Mouse (Mus musculus) intestine, embryonic 15.5 days (tissue): ENCODE measurements around the gene Hist2h2ac. TPM values are rescaled to one million over a fixed set of nuclear protein-coding genes. Genes with fewer than 3 reads are reported as not detected.
"Not testable (repeated sequence)": the region's sequence is repeated elsewhere in the genome, so short reads cannot be mapped to it uniquely, and the experiment has no call there.

Experiments used
- ATAC-seq: fragments of 200-750 bp; cut with Nextera tagmentation; 2 replicates; pipeline ENCODE4 v1.8.0; 2017; ENCODE audit warnings: moderate TSS enrichment, moderate library complexity
- H3K27ac ChIP-seq: fragments of 300-500 bp; sonication (generic); 2 replicates; pipeline ENCODE4 v1.5.1; 2015; ENCODE audit warnings: mild to moderate bottlenecking, inconsistent platforms
- H3K27me3 ChIP-seq: fragments of 300-500 bp; sonication (generic); replicated peaks from 2 replicates; pipeline ENCODE4 v1.6.1; 2015; ENCODE audit warnings: inconsistent platforms
- H3K36me3 ChIP-seq: fragments of 300-500 bp; sonication (generic); 2 replicates; pipeline ENCODE4 v1.6.1; 2015; ENCODE audit warnings: inconsistent platforms
- H3K4me1 ChIP-seq: fragments of 300-500 bp; sonication (generic); replicated peaks from 2 replicates; pipeline ENCODE4 v1.6.1; 2015; ENCODE audit warnings: inconsistent platforms
- H3K4me2 ChIP-seq: fragments of 300-500 bp; sonication (generic); replicated peaks from 2 replicates; pipeline ENCODE4 v1.6.1; 2015; ENCODE audit warnings: mild to moderate bottlenecking, inconsistent platforms
- H3K4me3 ChIP-seq: fragments of 300-500 bp; sonication (generic); replicated peaks from 2 replicates; pipeline ENCODE4 v1.5.1; 2015; ENCODE audit warnings: inconsistent platforms
- H3K9ac ChIP-seq: fragments of 300-500 bp; sonication (generic); 2 replicates; pipeline ENCODE4 v1.6.1; 2015; ENCODE audit warnings: inconsistent platforms
- H3K9me3 ChIP-seq: fragments of 300-500 bp; sonication (generic); 2 replicates; pipeline ENCODE4 v1.6.1; 2016; ENCODE audit warnings: inconsistent platforms
- WGBS: fragments of 180-500 bp; shearing (Covaris S2); methylation state at CpG from one replicate; pipeline ENCODE4 v1.1.7; 2015; 5-methylcytosine and 5-hydroxymethylcytosine counted together
- polyA plus RNA-seq: library from polyadenylated mRNA; unstranded; fragments of >200 nt; fragmentation: Nextera tagmentation; extraction: Ambion mirVana; gene quantifications from 2 replicates; pipeline ENCODE4 v1.2.1, GENCODE M21; 2015

Gene Hist2h2ac
- polyA plus RNA-seq, 1 experiment from 2014 or later: 11.1 TPM

DNA sequence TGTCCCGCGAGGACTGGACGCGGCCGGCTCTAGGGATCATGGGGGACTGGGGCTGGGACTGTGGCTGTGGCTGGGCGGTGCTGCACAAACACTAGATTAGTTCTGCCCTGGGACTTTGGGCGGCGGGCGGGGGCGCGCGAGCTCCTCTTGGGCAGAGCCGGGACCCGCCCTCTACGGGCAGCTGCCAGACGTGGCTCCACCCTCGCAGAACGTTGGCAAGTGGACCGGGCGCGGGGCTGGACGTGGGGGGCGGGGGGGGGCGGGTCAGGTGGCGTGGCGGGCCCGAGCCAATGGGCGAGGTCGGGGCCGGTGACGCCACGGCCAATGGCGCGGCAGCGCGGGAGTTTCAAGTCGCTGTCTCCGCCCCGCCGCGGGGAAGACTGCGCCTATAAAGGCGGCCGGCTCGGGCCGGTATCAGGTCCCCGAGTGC lies 25.8 kb upstream of the Hist2h2ac start, which contains the start of gene Hist2h3c1:
Hist2h3c1 (plus strand) TSS at position 259 of the 430 bp plus-strand sequence.
- H3K27me3 ChIP-seq, H3K36me3 ChIP-seq, H3K9me3 ChIP-seq: not testable (repeated sequence)
- ATAC-seq: peak; percentile 93
- Histone ChIP-seq H3K4me3 (peak within 1 kb of the TSS; percentile 43), H3K27ac (peak within 1 kb of the TSS; percentile 60; the same call in 1 of the 2 replicates), H3K9ac (peak within 1 kb of the TSS; percentile 45), H3K4me1 (peaks cover 18% of the 10 kb centered on the region), H3K4me2 (peak within 1 kb of the TSS; percentile 56)
- WGBS: 0% methylated on average over 13 of the region's 47 CpGs

DNA sequence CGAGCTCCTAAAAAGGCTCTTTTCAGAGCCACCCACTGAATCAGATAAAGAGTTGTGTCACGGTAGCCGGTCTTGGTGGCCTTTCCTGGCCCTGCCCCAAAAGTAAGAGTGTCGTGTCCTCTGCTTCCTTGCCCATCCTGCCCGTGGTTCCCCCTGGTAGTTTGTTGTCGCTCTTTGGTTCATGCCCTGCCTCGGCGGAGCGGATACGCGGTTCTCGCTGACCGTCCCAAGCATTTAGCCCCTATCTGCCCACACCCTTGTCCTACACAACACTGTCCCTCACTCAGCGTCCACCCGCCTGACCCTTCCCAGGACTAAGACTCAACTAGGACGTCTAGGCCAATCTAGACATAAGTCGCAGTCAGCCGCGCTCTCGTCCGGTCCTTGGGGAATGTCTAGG lies 25.3 kb upstream of the Hist2h2ac start:
- not testable (repeated sequence) for H3K9me3 ChIP-seq, H3K9ac ChIP-seq, H3K27me3 ChIP-seq, ATAC-seq, H3K36me3 ChIP-seq
- Histone ChIP-seq H3K4me2 (0 out of 2 replicates have a peak overlapping the region, but pooled peaks have one; percentile 35), H3K27ac (0 out of 2 replicates have a peak overlapping the region, but pooled peaks have one; percentile 60), H3K4me1 (peaks cover 18% of the 10 kb centered on the region), H3K4me3 (peak overlapping the region; percentile 28; the same call in 1 of the 2 replicates)
- WGBS: 0% methylated on average over 10 of the region's 21 CpGs

DNA sequence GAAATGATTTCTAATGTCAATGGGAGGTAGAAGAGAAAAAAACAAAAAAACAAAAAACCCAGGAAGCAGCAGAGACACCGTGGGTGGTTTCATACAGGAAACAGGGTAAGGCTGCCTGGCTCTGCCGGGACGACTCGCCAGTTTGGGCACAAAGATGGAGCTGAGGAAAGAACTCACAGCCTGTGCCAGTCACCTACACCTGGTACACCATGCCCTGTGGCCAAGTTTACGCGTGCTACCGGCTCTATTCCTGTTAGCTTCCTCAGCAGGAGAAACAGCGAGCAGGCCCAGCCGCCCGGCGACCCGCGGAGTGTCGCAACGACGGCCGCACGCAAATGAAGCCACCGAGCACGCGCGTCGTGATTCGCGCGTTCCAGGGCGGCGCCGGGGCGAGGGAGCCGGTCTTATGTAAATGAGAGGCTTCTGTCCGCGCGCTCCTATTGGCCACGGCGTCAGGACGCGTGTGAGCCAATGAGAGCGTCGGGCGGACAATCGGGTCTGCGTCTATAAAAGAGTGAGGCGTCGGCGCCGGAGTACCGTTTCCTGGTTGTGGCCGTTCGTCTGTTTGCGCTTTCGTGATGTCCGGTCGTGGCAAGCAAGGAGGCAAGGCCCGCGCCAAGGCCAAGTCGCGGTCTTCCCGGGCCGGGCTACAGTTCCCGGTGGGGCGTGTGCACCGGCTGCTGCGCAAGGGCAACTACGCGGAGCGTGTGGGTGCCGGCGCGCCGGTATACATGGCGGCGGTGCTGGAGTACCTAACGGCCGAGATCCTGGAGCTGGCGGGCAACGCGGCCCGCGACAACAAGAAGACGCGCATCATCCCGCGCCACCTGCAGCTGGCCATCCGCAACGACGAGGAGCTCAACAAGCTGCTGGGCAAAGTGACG lies 24.6 kb upstream of the Hist2h2ac start, which contains the start of gene Hist2h2aa1:
Hist2h2aa1 (plus strand) TSS at position 495 of the 884 bp plus-strand sequence.
- H3K4me3 ChIP-seq: peak within 1 kb of the TSS; percentile 50
- peak; percentile 89 for ATAC-seq

DNA sequence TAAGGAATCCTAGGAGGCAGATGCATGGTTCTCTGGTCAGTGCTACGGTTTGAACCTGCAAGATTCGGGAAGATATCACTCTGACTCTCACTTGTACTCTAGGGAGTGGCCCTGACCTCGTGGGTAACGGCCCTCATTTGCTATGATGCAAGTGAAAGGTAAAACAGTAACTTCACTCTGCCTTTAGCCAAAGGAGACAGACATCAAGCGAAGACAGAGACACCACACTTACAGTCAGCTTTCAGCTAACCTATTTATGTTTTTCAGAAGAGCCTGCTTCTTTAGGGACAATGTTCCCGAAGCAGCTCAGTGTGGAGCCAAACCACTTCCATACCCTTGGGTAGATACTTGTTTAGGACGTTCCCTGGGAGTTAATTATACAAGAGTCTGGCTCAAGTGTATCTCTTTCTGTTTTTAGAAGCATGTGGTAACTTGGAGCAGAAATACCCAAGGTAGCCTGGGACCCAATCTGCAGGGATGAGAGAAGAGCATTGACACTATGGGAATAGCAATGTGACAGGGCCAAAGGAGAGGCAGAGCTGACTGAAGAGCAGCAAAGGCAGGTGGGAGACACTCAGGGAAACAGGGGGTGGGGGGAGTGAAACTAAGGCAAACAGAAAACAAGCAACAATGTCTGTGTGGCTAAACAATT lies 23.4 kb upstream of the Hist2h2ac start:
- H3K9me3 ChIP-seq: no peaks in the 10 kb centered on the region
- WGBS: 66% methylated on average over 7 of the region's 7 CpGs
- ATAC-seq: no peak
- H3K4me1 ChIP-seq: peaks cover 12% of the 10 kb centered on the region
- H3K27me3 ChIP-seq: no peaks in the 10 kb centered on the region
- H3K27ac ChIP-seq: peak overlapping the region; percentile 97
- H3K4me3 ChIP-seq: no peak overlapping the region
- no peaks in the 10 kb centered on the region for H3K36me3 ChIP-seq
- peak overlapping the region; percentile 65 for H3K4me2 ChIP-seq
- H3K9ac ChIP-seq: peak overlapping the region; percentile 74; the same call in 1 of the 2 replicates

More for the DNA sequence above, 24.6 kb upstream of the Hist2h2ac start, which contains the start of gene Hist2h2aa1:
- Histone ChIP-seq H3K4me1 (peaks cover 13% of the 10 kb centered on the region), H3K9ac (peak within 1 kb of the TSS; percentile 74), H3K27ac (peak within 1 kb of the TSS; percentile 97), H3K4me2 (peak within 1 kb of the TSS; percentile 65)
- H3K27me3 ChIP-seq, H3K9me3 ChIP-seq, H3K36me3 ChIP-seq: not testable (repeated sequence)
- WGBS: under 1% methylated on average over 39 of the region's 88 CpGs

DNA sequence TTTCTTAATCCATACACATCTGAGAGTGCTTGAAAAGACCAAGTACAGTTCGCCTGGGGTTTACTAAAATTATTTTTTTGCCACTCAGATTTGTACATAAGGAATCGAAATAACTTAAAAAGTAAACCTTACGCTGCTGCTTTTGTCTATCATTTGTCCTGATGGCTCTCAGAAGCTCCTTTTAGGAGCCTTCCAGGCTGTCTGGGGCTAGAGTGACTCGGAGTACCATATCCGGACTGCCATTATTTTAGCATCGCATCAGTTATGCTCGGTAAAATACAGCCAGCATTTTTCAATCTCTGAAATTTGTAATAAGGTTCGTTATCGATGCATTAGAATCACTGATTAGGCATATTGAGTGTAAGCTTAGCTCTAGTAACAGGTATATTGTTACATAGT lies 20.1 kb upstream of the Hist2h2ac start:
- peaks cover 20% of the 10 kb centered on the region for H3K4me1 ChIP-seq
- H3K27me3 ChIP-seq: no peaks in the 10 kb centered on the region
- H3K4me3 ChIP-seq: no peak overlapping the region
- no peak for ATAC-seq
- H3K4me2 ChIP-seq: peak overlapping the region; percentile 46
- no peaks in the 10 kb centered on the region for H3K9me3 ChIP-seq
- no peaks in the 10 kb centered on the region for H3K36me3 ChIP-seq
- no peak overlapping the region for H3K9ac ChIP-seq
- H3K27ac ChIP-seq: peak overlapping the region; percentile 67
- WGBS: 73% methylated on average over 9 of the region's 9 CpGs

DNA sequence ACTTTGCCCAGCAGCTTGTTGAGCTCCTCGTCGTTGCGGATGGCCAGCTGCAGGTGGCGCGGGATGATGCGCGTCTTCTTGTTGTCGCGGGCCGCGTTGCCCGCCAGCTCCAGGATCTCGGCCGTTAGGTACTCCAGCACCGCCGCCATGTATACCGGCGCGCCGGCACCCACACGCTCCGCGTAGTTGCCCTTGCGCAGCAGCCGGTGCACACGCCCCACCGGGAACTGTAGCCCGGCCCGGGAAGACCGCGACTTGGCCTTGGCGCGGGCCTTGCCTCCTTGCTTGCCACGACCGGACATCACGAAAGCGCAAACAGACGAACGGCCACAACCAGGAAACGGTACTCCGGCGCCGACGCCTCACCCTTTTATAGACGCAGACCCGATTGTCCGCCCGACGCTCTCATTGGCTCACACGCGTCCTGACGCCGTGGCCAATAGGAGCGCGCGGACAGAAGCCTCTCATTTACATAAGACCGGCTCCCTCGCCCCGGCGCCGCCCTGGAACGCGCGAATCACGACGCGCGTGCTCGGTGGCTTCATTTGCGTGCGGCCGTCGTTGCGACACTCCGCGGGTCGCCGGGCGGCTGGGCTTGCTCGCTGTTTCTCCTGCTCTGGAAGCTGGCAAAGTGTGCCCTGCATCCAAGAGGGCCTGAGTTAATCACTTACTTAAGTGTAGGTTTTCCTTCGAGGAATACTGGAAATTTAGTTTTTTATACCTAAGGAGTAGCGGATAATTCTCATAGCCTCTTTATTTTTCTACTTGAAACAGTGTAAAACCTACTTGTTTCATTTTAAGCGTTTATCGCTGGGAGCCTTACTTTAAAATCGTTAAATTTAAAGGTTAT lies 19.5 kb upstream of the Hist2h2ac start, which contains the start of gene Hist2h2aa2:
Hist2h2aa2 (minus strand) TSS at position 328 of the 850 bp plus-strand sequence.
- not testable (repeated sequence) for H3K9ac ChIP-seq, H3K9me3 ChIP-seq, H3K27me3 ChIP-seq, H3K36me3 ChIP-seq
- 3% methylated on average over 29 of the region's 85 CpGs for WGBS
- peak; percentile 83 for ATAC-seq
- Histone ChIP-seq H3K4me1 (peaks cover 20% of the 10 kb centered on the region), H3K27ac (peak within 1 kb of the TSS; percentile 67), H3K4me3 (peak within 1 kb of the TSS; percentile 31), H3K4me2 (peak within 1 kb of the TSS; percentile 46)

DNA sequence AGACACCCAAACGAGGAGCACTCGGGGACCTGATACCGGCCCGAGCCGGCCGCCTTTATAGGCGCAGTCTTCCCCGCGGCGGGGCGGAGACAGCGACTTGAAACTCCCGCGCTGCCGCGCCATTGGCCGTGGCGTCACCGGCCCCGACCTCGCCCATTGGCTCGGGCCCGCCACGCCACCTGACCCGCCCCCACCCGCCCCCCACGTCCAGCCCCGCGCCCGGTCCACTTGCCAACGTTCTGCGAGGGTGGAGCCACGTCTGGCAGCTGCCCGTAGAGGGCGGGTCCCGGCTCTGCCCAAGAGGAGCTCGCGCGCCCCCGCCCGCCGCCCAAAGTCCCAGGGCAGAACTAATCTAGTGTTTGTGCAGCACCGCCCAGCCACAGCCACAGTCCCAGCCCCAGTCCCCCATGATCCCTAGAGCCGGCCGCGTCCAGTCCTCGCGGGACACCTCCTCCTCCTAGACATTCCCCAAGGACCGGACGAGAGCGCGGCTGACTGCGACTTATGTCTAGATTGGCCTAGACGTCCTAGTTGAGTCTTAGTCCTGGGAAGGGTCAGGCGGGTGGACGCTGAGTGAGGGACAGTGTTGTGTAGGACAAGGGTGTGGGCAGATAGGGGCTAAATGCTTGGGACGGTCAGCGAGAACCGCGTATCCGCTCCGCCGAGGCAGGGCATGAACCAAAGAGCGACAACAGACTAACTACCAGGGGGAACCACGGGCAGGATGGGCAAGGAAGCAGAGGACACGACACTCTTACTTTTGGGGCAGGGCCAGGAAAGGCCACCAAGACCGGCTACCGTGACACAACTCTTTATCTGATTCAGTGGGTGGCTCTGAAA lies 18.5 kb upstream of the Hist2h2ac start, which contains the start of gene Hist2h3c2:
Hist2h3c2 (minus strand) TSS at position 174 of the 840 bp plus-strand sequence.
- H3K9ac ChIP-seq: peak within 1 kb of the TSS; percentile 50
- not testable (repeated sequence) for H3K27me3 ChIP-seq, H3K36me3 ChIP-seq, H3K9me3 ChIP-seq
- peak within 1 kb of the TSS; percentile 33 for H3K4me3 ChIP-seq
- peak within 1 kb of the TSS; percentile 67 for H3K27ac ChIP-seq
- H3K4me2 ChIP-seq: peak within 1 kb of the TSS; percentile 59
- H3K4me1 ChIP-seq: peaks cover 18% of the 10 kb centered on the region
- peak; percentile 92 for ATAC-seq
- WGBS: under 1% methylated on average over 18 of the region's 68 CpGs

DNA sequence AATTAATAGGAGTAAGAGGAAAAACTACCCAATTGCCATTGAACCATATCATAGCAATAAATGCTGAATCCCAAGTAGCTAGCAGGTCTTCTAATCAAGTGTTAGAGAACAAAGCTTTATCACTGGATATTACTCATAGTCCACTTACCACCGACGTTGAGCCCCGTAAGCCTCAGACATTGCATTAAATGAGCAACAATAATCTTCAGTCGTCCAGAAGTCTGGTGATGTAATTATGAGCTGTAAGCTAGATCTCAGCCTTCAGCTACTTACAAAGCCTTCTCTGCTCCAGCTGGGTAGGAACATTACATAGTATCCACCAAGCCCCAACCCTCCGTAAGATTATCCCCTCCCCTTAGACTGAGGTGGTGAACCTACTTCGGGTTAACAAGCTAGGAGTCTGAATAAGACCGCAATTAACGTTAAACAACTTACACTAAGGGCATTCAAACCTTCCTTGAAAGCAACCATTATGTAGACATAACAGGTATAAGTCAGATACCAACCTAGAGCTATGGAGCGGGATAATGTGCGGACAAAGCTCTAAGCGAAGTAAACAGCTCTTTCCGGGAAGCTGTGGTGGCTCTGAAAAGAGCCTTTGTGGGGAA lies 17.3 kb upstream of the Hist2h2ac start:
- WGBS: under 1% methylated on average over 12 of the region's 12 CpGs
- ATAC-seq: no peak
- H3K9ac ChIP-seq: peak overlapping the region; percentile 50
- peaks cover 11% of the 10 kb centered on the region for H3K4me1 ChIP-seq
- no peaks in the 10 kb centered on the region for H3K27me3 ChIP-seq
- H3K27ac ChIP-seq: peak overlapping the region; percentile 67
- H3K4me2 ChIP-seq: peak overlapping the region; percentile 59
- H3K36me3 ChIP-seq: no peaks in the 10 kb centered on the region
- no peaks in the 10 kb centered on the region for H3K9me3 ChIP-seq
- peak overlapping the region; percentile 33 for H3K4me3 ChIP-seq

DNA sequence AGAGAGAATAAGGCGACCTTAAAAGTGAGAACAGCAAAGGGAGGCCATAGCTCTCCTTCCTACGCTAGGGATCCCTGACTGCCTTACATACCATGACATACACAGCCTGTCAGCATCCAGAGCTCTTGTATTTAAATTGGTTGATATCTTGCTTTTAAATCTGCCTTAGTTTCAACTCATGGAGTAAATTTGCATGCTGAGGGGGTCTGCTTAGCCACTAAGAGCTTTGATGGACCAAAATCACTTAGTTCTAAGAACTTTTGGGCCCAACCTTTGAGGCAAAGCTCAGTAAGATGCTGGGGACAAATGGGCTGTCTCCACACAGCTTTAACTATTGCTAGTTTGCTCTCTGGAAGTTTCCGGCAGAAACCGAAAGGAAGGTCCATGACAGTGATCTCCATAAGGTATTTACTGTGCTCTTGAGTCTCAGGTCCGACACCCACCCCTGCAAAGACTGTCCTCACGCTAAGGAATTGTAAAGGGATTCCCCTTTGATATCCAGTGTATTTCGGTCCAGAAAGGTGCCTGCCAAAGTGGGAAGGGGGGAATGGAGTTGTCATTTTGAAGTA lies 16.7 kb upstream of the Hist2h2ac start:
- H3K4me3 ChIP-seq: peak overlapping the region; percentile 33
- H3K36me3 ChIP-seq: no peaks in the 10 kb centered on the region
- no peak for ATAC-seq
- peak overlapping the region; percentile 50 for H3K9ac ChIP-seq
- peak overlapping the region; percentile 67 for H3K27ac ChIP-seq
- no peaks in the 10 kb centered on the region for H3K9me3 ChIP-seq
- peak overlapping the region; percentile 59 for H3K4me2 ChIP-seq
- no peaks in the 10 kb centered on the region for H3K27me3 ChIP-seq
- 15% methylated on average over 7 of the region's 7 CpGs for WGBS
- H3K4me1 ChIP-seq: peaks cover 11% of the 10 kb centered on the region

DNA sequence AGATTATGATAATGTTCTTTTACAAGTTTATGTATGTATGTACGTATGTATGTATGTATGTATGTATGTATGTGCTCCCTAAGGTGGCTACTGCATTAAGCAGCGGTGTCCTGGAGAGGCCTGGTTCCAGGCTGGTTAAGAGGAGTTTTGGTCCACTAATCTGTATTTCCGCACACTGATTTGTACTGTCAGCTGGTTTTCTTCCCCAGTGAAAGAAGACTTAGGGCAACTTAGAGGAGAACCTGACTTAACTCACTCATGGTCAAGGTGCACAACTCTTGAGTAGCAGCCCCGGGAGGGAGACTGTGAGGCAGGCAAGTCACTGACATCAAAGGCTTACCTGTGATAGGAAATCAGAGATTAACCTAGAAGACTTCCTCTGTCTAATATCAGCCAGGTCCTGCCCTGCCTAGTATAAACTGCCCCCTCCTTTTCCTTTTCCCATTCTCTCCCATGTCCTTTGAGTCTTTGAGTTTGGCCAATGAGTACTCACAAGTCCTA lies 16.2 kb upstream of the Hist2h2ac start:
- peaks cover 11% of the 10 kb centered on the region for H3K4me1 ChIP-seq
- peak overlapping the region; percentile 50 for H3K9ac ChIP-seq
- no peaks in the 10 kb centered on the region for H3K36me3 ChIP-seq
- no peak for ATAC-seq
- peak overlapping the region; percentile 59 for H3K4me2 ChIP-seq
- 71% methylated on average over 4 of the region's 4 CpGs for WGBS
- no peaks in the 10 kb centered on the region for H3K9me3 ChIP-seq
- no peaks in the 10 kb centered on the region for H3K27me3 ChIP-seq
- H3K4me3 ChIP-seq: peak overlapping the region; percentile 33
- H3K27ac ChIP-seq: peak overlapping the region; percentile 67
